Mouse (Mus musculus) limb, embryonic 13.5 days (tissue): Measurements from ENCODE around the gene Cope. TPM values are rescaled to one million over a fixed set of nuclear protein-coding genes. Genes with fewer than 3 reads are reported as not detected.

ENCODE experiments used
- ATAC-seq: fragments of 200-750 bp; cut with Nextera tagmentation; 2 replicates; pipeline ENCODE4 v1.8.0; 2017; ENCODE audit warnings: low read depth, moderate number of reproducible peaks, moderate TSS enrichment; ENCODE audit not compliant: low FRiP score
- H3K27ac ChIP-seq: fragments of 300-500 bp; sonication (generic); 2 replicates; pipeline ENCODE4 v1.5.1; 2015; ENCODE audit warnings: inconsistent platforms, mild to moderate bottlenecking, moderate library complexity
- H3K27me3 ChIP-seq: fragments of 300-500 bp; sonication (generic); 2 replicates; pipeline ENCODE4 v1.6.1; 2015; ENCODE audit warnings: mild to moderate bottlenecking, inconsistent platforms
- H3K36me3 ChIP-seq: fragments of 300-500 bp; sonication (generic); 2 replicates; pipeline ENCODE4 v1.6.1; 2015; ENCODE audit warnings: inconsistent platforms, mild to moderate bottlenecking, moderate library complexity
- H3K4me1 ChIP-seq: fragments of 300-500 bp; sonication (generic); 2 replicates; pipeline ENCODE4 v1.6.1; 2015; ENCODE audit warnings: inconsistent platforms
- H3K4me2 ChIP-seq: fragments of 300-500 bp; sonication (generic); replicated peaks from 2 replicates; pipeline ENCODE4 v1.6.1; 2015; ENCODE audit warnings: inconsistent platforms, mild to moderate bottlenecking, moderate library complexity
- H3K4me3 ChIP-seq: fragments of 300-500 bp; sonication (generic); 2 replicates; pipeline ENCODE4 v1.5.1; 2015; ENCODE audit warnings: moderate library complexity, mild to moderate bottlenecking, inconsistent platforms
- H3K9ac ChIP-seq: fragments of 300-500 bp; sonication (generic); 2 replicates; pipeline ENCODE4 v1.6.1; 2015; ENCODE audit warnings: mild to moderate bottlenecking, inconsistent platforms
- H3K9me3 ChIP-seq: fragments of 300-500 bp; sonication (generic); 2 replicates; pipeline ENCODE4 v1.6.1; 2016; ENCODE audit warnings: inconsistent platforms
- WGBS: fragments of 180-500 bp; shearing (Covaris S2); methylation state at CpG from one replicate; pipeline ENCODE4 v1.1.7; 2015; 5-methylcytosine and 5-hydroxymethylcytosine counted together
- polyA plus RNA-seq: library from polyadenylated mRNA; unstranded; fragments of >200 nt; fragmentation: Nextera tagmentation; extraction: Ambion mirVana; gene quantifications from 2 replicates; pipeline ENCODE4 v1.2.1, GENCODE M21; 2015

The Cope gene
- polyA plus RNA-seq, 1 experiment from 2014 or later: 340 TPM

- peak; percentile 73 for ATAC-seq
- peaks cover 46% of the 10 kb centered on the region for H3K36me3 ChIP-seq
- peak within 1 kb of the TSS; percentile 84; the same call in 1 of the 2 replicates for H3K27ac ChIP-seq
- WGBS: 1% methylated on average over 66 of the region's 66 CpGs
- peak within 1 kb of the TSS; percentile 80 for H3K4me2 ChIP-seq
- H3K9ac ChIP-seq: peak within 1 kb of the TSS; percentile 77
- H3K4me3 ChIP-seq: peak within 1 kb of the TSS; percentile 67
- H3K27me3 ChIP-seq: no peaks in the 10 kb centered on the region
- peaks cover 31% of the 10 kb centered on the region for H3K4me1 ChIP-seq
- H3K9me3 ChIP-seq: no peaks in the 10 kb centered on the region
Observed at GRCm38 (mm10) chr8:70315624-70316510, 13.5 kb downstream of the Cope start, which contains the start of gene Cers1. TSS of gene Cers1 (plus strand) at chr8:70315775.

GRCm38 (mm10) chr8:70316511-70317504 is 14.5 kb downstream of the Cope start:
- H3K36me3 ChIP-seq: peaks cover 36% of the 10 kb centered on the region
- ATAC-seq: peak; percentile 81
- H3K9me3 ChIP-seq: no peaks in the 10 kb centered on the region
- H3K9ac ChIP-seq: peak overlapping the region; percentile 77
- 15% methylated on average over 15 of the region's 15 CpGs for WGBS
- peak overlapping the region; percentile 84 for H3K27ac ChIP-seq
- peak overlapping the region; percentile 67 for H3K4me3 ChIP-seq
- H3K27me3 ChIP-seq: no peaks in the 10 kb centered on the region
- H3K4me1 ChIP-seq: peaks cover 31% of the 10 kb centered on the region
- H3K4me2 ChIP-seq: peak overlapping the region; percentile 80

GRCm38 (mm10) chr8:70317872-70318271 is 15.6 kb downstream of the Cope start:
- H3K4me2 ChIP-seq: no peak overlapping the region
- peaks cover 31% of the 10 kb centered on the region for H3K4me1 ChIP-seq
- H3K9ac ChIP-seq: no peak overlapping the region
- no peaks in the 10 kb centered on the region for H3K9me3 ChIP-seq
- no peaks in the 10 kb centered on the region for H3K27me3 ChIP-seq
- H3K4me3 ChIP-seq: no peak overlapping the region
- H3K36me3 ChIP-seq: peaks cover 35% of the 10 kb centered on the region
- ATAC-seq: no peak
- H3K27ac ChIP-seq: peak overlapping the region; percentile 28; the same call in 1 of the 2 replicates
- 83% methylated on average over 5 of the region's 5 CpGs for WGBS

- Histone ChIP-seq H3K4me3 (no peak overlapping the region), H3K4me2 (no peak overlapping the region), H3K9ac (no peak overlapping the region), H3K9me3 (no peaks in the 10 kb centered on the region), H3K4me1 (no peaks in the 10 kb centered on the region), H3K27ac (no peak overlapping the region), H3K36me3 (peaks cover 70% of the 10 kb centered on the region), H3K27me3 (no peaks in the 10 kb centered on the region)
- no peak for ATAC-seq
- 88% methylated on average over 3 of the region's 3 CpGs for whole genome bisulfite sequencing
Observed at GRCm38 (mm10) chr8:70323716-70324115, 21.4 kb downstream of the Cope start.

GRCm38 (mm10) chr8:70327512-70327911 is 25.2 kb downstream of the Cope start:
- Histone ChIP-seq H3K9me3 (no peaks in the 10 kb centered on the region), H3K27me3 (peaks cover 7% of the 10 kb centered on the region), H3K4me1 (peaks cover 26% of the 10 kb centered on the region), H3K4me3 (no peak overlapping the region), H3K4me2 (no peak overlapping the region), H3K36me3 (peaks cover 66% of the 10 kb centered on the region), H3K9ac (no peak overlapping the region), H3K27ac (no peak overlapping the region)
- WGBS: 94% methylated on average over 6 of the region's 6 CpGs
- ATAC-seq: no peak

DNA sequence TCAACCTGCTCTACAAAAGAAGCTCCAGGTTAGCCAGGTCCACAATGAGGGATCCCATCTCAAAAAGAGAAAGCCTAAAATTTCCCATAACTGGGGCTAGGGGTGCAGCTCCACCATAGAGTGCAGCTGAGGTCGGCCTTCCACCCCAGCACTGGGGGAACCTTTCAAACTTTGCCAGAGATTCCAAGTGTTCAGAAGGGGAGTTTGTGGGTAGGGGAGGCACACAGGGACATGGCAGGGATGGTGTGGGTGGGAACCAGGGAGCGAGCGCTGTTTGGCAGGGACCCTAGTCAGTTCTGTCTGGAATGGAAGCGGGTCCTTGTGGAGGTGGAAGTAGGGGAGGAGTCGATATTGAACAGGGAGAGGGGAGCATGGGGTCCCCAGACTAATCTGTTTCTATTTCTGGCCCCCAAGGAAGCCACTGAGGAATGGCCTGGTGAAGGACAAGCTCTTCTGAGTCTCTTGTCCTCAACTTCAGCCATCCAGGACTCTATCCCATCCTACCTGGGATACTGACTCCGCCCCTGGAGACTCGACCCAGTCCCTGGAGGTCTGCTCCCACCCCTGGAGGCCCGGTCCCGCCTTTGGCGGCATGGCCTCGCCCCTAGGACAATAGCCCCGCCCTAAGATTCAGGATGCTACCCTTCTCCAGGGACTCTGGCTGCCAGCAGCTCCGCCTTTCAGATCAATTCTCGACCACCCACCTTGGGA is 27.0 kb downstream of the Cope start, which contains the start of gene Gdf1:
Gene Gdf1 (plus strand): TSS at position 694 of the 711 bp plus-strand sequence.
- peak within 1 kb of the TSS; percentile 10; the same call in 1 of the 2 replicates for H3K27ac ChIP-seq
- no peaks in the 10 kb centered on the region for H3K9me3 ChIP-seq
- peak within 1 kb of the TSS; percentile 61 for H3K9ac ChIP-seq
- no peak for ATAC-seq
- H3K4me3 ChIP-seq: peak within 1 kb of the TSS; percentile 25
- peaks cover 26% of the 10 kb centered on the region for H3K4me1 ChIP-seq
- peaks cover 68% of the 10 kb centered on the region for H3K36me3 ChIP-seq
- 31% methylated on average over 14 of the region's 14 CpGs for WGBS
- H3K4me2 ChIP-seq: peak within 1 kb of the TSS; percentile 57
- peaks cover 7% of the 10 kb centered on the region for H3K27me3 ChIP-seq

DNA sequence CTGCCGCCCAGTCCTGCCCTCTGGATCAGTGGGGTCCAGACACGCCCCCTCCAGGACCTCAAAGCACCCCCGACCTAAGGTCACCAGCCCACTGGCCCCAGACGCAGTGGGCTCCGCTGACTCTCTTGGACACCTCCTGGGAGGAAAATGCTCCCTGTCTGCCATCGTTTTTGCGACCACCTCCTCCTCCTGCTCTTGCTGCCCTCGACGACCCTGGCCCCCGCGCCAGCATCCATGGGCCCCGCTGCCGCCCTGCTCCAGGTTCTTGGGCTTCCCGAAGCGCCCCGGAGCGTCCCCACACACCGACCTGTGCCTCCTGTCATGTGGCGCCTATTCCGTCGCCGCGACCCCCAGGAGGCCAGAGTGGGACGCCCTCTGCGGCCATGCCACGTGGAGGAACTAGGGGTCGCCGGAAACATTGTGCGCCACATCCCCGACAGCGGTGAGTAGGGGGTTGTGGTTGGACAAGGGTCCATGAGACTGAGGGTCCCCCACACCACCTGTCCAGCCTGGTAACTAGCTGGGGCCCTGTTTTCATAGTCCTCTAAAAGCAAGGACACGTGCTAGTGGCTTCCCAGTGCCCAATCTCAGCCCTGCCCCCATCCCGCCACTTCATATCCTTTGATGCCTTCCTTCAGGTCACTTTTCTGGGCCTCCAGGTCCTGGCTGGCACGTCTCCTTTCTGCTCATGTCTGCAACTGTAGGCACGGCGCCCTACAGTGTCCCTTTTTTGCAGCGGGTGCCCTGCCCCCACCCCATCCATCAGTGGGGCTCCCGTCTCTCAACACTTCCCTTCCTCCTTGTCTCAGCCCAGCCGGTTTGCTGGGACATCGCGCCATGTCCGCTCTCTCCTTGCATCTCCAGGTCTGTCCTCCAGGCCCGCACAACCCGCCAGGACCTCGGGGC is 27.8 kb downstream of the Cope start:
- Histone ChIP-seq H3K27me3 (peaks cover 7% of the 10 kb centered on the region), H3K36me3 (peaks cover 68% of the 10 kb centered on the region), H3K4me3 (peak overlapping the region; percentile 25), H3K9ac (peak overlapping the region; percentile 61), H3K4me2 (peak overlapping the region; percentile 57), H3K27ac (peak overlapping the region; percentile 10; the same call in 1 of the 2 replicates), H3K9me3 (no peaks in the 10 kb centered on the region), H3K4me1 (peaks cover 26% of the 10 kb centered on the region)
- 9% methylated on average over 45 of the region's 45 CpGs for WGBS
- ATAC-seq: peak; percentile 17; the same call in 1 of the 2 replicates

GRCm38 (mm10) chr8:70330741-70331364 is 28.5 kb downstream of the Cope start:
- peak; percentile 76 for ATAC-seq
- 32% methylated on average over 53 of the region's 53 CpGs for WGBS
- Histone ChIP-seq H3K4me1 (peaks cover 26% of the 10 kb centered on the region), H3K4me3 (peak overlapping the region; percentile 25), H3K36me3 (peaks cover 76% of the 10 kb centered on the region), H3K27ac (peak overlapping the region; percentile 10; the same call in 1 of the 2 replicates), H3K4me2 (peak overlapping the region; percentile 57), H3K9ac (peak overlapping the region; percentile 61), H3K27me3 (peaks cover 7% of the 10 kb centered on the region), H3K9me3 (no peaks in the 10 kb centered on the region)

GRCm38 (mm10) chr8:70331526-70331925 is 29.2 kb downstream of the Cope start:
- peaks cover 7% of the 10 kb centered on the region for H3K27me3 ChIP-seq
- H3K4me1 ChIP-seq: peaks cover 26% of the 10 kb centered on the region
- H3K4me3 ChIP-seq: no peak overlapping the region
- 58% methylated on average over 19 of the region's 19 CpGs for WGBS
- no peaks in the 10 kb centered on the region for H3K9me3 ChIP-seq
- H3K9ac ChIP-seq: no peak overlapping the region; the same call in 1 of the 2 replicates
- ATAC-seq: no peak
- peak overlapping the region; percentile 15 for H3K4me2 ChIP-seq
- H3K36me3 ChIP-seq: peaks cover 78% of the 10 kb centered on the region
- no peak overlapping the region for H3K27ac ChIP-seq
